Mouse (Mus musculus) liver, embryonic 14.5 days (tissue): ENCODE data around the gene Cebpe. TPM values are rescaled to one million over a fixed set of nuclear protein-coding genes. Genes with fewer than 3 reads are reported as not detected.
A peak's percentile ranks its signal among the peaks of the same experiment; 100 is the strongest.

ENCODE experiments used
- ATAC-seq: fragments of 200-750 bp; cut with Nextera tagmentation; 2 replicates; pipeline ENCODE4 v1.8.0; 2017; ENCODE audit warnings: moderate number of reproducible peaks, mild to moderate bottlenecking, moderate library complexity; ENCODE audit not compliant: insufficient read depth
- DNase-seq, 3 experiments: peaks; one replicate each; pipeline ENCODE4 v3.0.0-alpha.2; 2012 to 2013; ENCODE audit warnings: low read depth in 3 of 3, low spot score in 3 of 3
- H3K27ac ChIP-seq: fragments of 300-500 bp; sonication (generic); 2 replicates; pipeline ENCODE4 v1.5.1; 2014; ENCODE audit warnings: moderate library complexity, mild to moderate bottlenecking, control low read depth, inconsistent platforms
- H3K27me3 ChIP-seq: fragments of 300-500 bp; sonication (generic); 2 replicates; pipeline ENCODE4 v1.6.1; 2014; ENCODE audit warnings: mild to moderate bottlenecking, low read length, moderate library complexity; ENCODE audit not compliant: control insufficient read depth, insufficient read depth
- H3K36me3 ChIP-seq: fragments of 300-500 bp; sonication (generic); replicated peaks from 2 replicates; pipeline ENCODE4 v1.6.1; 2014; ENCODE audit warnings: low read depth; ENCODE audit not compliant: control insufficient read depth, insufficient read depth
- H3K4me1 ChIP-seq, 2 experiments: fragments of 200-500 bp in 1 of 2; fragments of 300-500 bp in 1 of 2; sonication (generic) in 1 of 2; replicated peaks; 2 replicates each; pipeline ENCODE4 v1.6.1; 2012 to 2014; ENCODE audit warnings: antibody characterized with exemption in 1 of 2, inconsistent platforms in 1 of 2, low read length in 1 of 2; ENCODE audit not compliant: control insufficient read depth in 2 of 2, insufficient read depth in 2 of 2
- H3K4me2 ChIP-seq: fragments of 300-500 bp; sonication (generic); 2 replicates; pipeline ENCODE4 v1.6.1; 2014; ENCODE audit warnings: low read depth, mild to moderate bottlenecking, control low read depth, moderate library complexity
- H3K4me3 ChIP-seq, 2 experiments: fragments of 200-500 bp in 1 of 2; fragments of 300-500 bp in 1 of 2; sonication (generic) in 1 of 2; 2 replicates each; pipeline ENCODE4 v1.5.1; 2012 to 2014; ENCODE audit warnings: low read depth in 2 of 2, low read length in 2 of 2, mild to moderate bottlenecking in 2 of 2, control low read depth in 1 of 2, inconsistent platforms in 1 of 2, moderate library complexity in 1 of 2; ENCODE audit not compliant: insufficient read depth in 1 of 2
- H3K9ac ChIP-seq: fragments of 300-500 bp; sonication (generic); replicated peaks from 2 replicates; pipeline ENCODE4 v1.6.1; 2014; ENCODE audit warnings: mild to moderate bottlenecking, control low read depth, moderate library complexity
- H3K9me3 ChIP-seq: fragments of 300-500 bp; sonication (generic); 2 replicates; pipeline ENCODE4 v1.6.1; 2016; ENCODE audit warnings: low read length, mixed read lengths; ENCODE audit not compliant: control insufficient read depth
- CTCF ChIP-seq: IDR thresholded peaks from 2 replicates; pipeline ENCODE4 v1.5.1; 2016; ENCODE audit warnings: antibody characterized with exemption, low read depth, control low read depth
- EP300 ChIP-seq: IDR thresholded peaks from 2 replicates; pipeline ENCODE4 v1.6.1; 2016; ENCODE audit warnings: antibody characterized with exemption, low read depth
- WGBS: fragments of 180-500 bp; shearing (Covaris S2); extraction: QIAGEN DNeasy Blood & Tissue Kit; methylation state at CpG from one replicate; pipeline ENCODE4 v1.1.7; 2014; ENCODE audit not compliant: insufficient replicate concordance; 5-methylcytosine and 5-hydroxymethylcytosine counted together
- polyA plus RNA-seq, 2 experiments: library from polyadenylated mRNA; depleted of rRNA in 1 of 2; stranded (reverse) in 1 of 2; unstranded in 1 of 2; fragments of >200 nt; fragmentation: Nextera tagmentation in 1 of 2; extraction: Ambion mirVana in 1 of 2; gene quantifications; 2 replicates each; pipeline versions ENCODE4 v1.2.1 to v1.2.3; 2012 to 2014

Cebpe gene
- polyA plus RNA-seq, 2 experiments = 5.1 to 6.3 TPM

- Histone ChIP-seq H3K9ac (no peak overlapping the region), H3K27me3 (peaks cover 35% of the 10 kb centered on the region), H3K4me1 (peaks cover 21 to 22% of the 10 kb centered on the region in 2 experiments), H3K4me3 (no peak overlapping the region), H3K4me2 (peak overlapping the region; percentile 36), H3K27ac (no peak overlapping the region), H3K9me3 (no peaks in the 10 kb centered on the region), H3K36me3 (no peaks in the 10 kb centered on the region)
- ATAC-seq (peak; percentile 95), DNase-seq (peak; percentile 89 to 96 (median 94))
- peak; percentile 89 for TF ChIP-seq EP300
- peak; percentile 31 for TF ChIP-seq CTCF
- WGBS = 0% methylated on average over 5 of the region's 5 CpGs
These were observed 6.1 kb downstream of the Cebpe start for GRCm38 (mm10) chr14:54705844-54706243.

- no peak for TF ChIP-seq EP300
- no peak for TF ChIP-seq CTCF
- peaks cover 21 to 22% of the 10 kb centered on the region in 2 experiments for H3K4me1 ChIP-seq
- no peak overlapping the region for H3K27ac ChIP-seq
- no peak overlapping the region for H3K4me3 ChIP-seq
- peaks cover 31% of the 10 kb centered on the region for H3K27me3 ChIP-seq
- H3K4me2 ChIP-seq = no peak overlapping the region
- no peak overlapping the region for H3K9ac ChIP-seq
- no peak for DNase-seq
- H3K9me3 ChIP-seq = no peaks in the 10 kb centered on the region
- ATAC-seq = no peak
- no peaks in the 10 kb centered on the region for H3K36me3 ChIP-seq
- whole genome bisulfite sequencing = 35% methylated on average over 10 of the region's 10 CpGs
These were observed 8.8 kb downstream of the Cebpe start for GRCm38 (mm10) chr14:54703207-54703606.

- Histone ChIP-seq H3K9me3 (no peaks in the 10 kb centered on the region), H3K36me3 (no peaks in the 10 kb centered on the region), H3K27ac (no peak overlapping the region), H3K4me3 (no peak overlapping the region), H3K9ac (no peak overlapping the region), H3K4me1 (peaks cover 15 to 18% of the 10 kb centered on the region in 2 experiments), H3K4me2 (no peak overlapping the region), H3K27me3 (peaks cover 16% of the 10 kb centered on the region)
- peak; percentile 97 for TF ChIP-seq CTCF
- TF ChIP-seq EP300 = no peak
- no peak for ATAC-seq
- peak in 2 of 3 experiments; percentile 55 to 62 for DNase-seq
- 13% methylated on average over 6 of the region's 6 CpGs for WGBS
These were observed 10.7 kb downstream of the Cebpe start for GRCm38 (mm10) chr14:54701298-54701697.

GRCm38 (mm10) chr14:54699586-54699985 lies 12.4 kb downstream of the Cebpe start:
- 0 out of 4 replicates have a peak, but pooled peaks cover 0 to 3% of the 10 kb centered on the region in 2 experiments for H3K4me1 ChIP-seq
- H3K27ac ChIP-seq = no peak overlapping the region
- no peaks in the 10 kb centered on the region for H3K36me3 ChIP-seq
- ATAC-seq (no peak), DNase-seq (no peak)
- no peak overlapping the region for H3K9ac ChIP-seq
- WGBS = 51% methylated on average over 3 of the region's 3 CpGs
- TF ChIP-seq CTCF (no peak), EP300 (no peak)
- H3K4me2 ChIP-seq = no peak overlapping the region
- H3K27me3 ChIP-seq = peaks cover 16% of the 10 kb centered on the region
- H3K4me3 ChIP-seq = no peak overlapping the region
- H3K9me3 ChIP-seq = no peaks in the 10 kb centered on the region

- no peaks in the 10 kb centered on the region for H3K36me3 ChIP-seq
- H3K4me3 ChIP-seq = no peak within 1 kb of the TSS
- ATAC-seq = no peak
- 69% methylated on average over 4 of the region's 4 CpGs for WGBS
- TF ChIP-seq CTCF (no peak), EP300 (no peak)
- no peak within 1 kb of the TSS for H3K9ac ChIP-seq
- no peak for DNase-seq
- no peak within 1 kb of the TSS for H3K27ac ChIP-seq
- H3K27me3 ChIP-seq = peaks cover 14% of the 10 kb centered on the region
- H3K9me3 ChIP-seq = no peaks in the 10 kb centered on the region
- H3K4me1 ChIP-seq = 0 out of 4 replicates have a peak, but pooled peaks cover 0 to 3% of the 10 kb centered on the region in 2 experiments
- no peak within 1 kb of the TSS for H3K4me2 ChIP-seq
These were observed 13.2 kb downstream of the Cebpe start, which contains the start of gene Gm29776 for GRCm38 (mm10) chr14:54698733-54699132. Gene Gm29776, minus strand, starts transcription at chr14:54698833.
